Mouse (Mus musculus) thymus, postnatal 10 days (tissue): ENCODE results near the gene Lpin1.

Experiments used
- DNase-seq, 2 experiments: peaks; one replicate each; pipeline ENCODE4 v3.0.0; 2021; ENCODE audit warnings: low spot score in 2 of 2

The Lpin1 gene

DNA sequence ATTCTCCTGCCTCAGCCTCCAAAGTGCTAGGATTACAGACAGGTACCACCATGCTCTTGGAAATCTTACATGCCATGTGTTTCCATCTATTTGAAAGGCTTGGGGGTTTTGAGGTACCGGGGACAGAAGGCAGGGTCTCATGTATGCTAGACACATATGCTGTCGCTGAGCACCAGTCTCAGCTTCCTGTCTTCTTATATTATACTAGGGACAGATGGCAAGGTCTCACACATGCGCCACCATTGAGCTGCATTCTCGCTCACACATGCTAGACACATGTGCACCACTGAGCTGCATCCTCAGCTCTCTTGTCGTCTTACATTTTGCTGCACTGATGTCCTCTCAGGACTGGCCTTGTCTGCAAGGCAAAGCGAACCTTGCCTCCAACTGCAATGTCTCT, 8.7 kb upstream of the Lpin1 start:
- no peak for DNase-seq

DNA sequence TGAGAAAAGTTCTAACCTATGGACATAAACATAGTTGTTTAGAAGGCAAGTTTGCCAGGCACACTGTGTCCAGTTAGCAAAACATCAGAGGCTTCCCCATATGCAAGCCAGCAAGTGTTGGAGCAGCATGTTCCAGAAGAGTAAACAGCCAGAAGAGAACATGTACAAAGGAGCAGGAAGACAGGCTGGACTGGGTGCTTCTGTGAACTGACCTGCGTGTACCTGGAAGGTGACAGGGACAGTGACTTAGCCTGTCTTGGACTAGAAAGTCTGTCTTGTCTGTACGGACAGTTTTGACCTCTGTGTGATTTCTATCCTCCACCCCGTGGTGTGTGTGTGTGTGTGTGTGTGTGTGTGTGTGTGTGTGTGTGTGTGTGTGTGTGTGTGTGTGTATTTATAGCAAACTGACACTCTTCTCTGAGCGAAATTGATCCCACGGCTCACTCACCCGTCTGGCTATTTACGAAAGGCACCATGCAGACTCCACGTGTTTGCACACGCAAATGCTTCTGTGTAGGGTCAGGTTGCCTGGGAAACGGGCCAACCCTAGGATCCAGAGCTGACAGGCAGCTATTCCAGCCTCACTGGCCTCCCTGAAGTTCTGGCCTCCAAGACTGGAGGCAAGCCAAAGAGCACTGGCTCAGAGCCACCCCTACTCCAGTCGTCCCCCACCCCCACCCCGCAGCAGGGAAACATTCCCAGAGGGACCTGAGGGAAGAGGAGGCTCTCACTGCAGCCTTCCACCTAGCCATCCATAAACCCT, 7.9 kb upstream of the Lpin1 start:
- no peak for DNase-seq

DNA sequence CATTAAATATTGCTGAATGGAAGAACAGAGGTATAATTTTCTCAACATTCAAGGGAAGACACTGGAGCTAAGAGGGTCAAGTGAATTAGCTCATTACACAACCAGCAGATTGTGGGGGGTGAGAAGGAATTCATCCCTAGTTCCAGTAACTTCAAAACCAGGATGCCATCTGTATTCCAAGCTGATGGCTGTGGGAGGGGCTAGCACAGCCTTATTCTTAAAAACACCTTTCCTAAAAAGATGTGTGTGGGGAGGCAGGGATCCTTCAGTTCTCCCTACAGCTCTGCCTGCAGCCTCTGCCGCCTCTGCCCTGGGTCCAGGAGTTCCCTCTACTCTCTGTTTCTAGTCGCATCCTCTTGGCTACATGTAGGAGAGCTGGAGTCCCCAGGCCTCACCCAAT, 5.0 kb upstream of the Lpin1 start:
- no peak for DNase-seq

DNA sequence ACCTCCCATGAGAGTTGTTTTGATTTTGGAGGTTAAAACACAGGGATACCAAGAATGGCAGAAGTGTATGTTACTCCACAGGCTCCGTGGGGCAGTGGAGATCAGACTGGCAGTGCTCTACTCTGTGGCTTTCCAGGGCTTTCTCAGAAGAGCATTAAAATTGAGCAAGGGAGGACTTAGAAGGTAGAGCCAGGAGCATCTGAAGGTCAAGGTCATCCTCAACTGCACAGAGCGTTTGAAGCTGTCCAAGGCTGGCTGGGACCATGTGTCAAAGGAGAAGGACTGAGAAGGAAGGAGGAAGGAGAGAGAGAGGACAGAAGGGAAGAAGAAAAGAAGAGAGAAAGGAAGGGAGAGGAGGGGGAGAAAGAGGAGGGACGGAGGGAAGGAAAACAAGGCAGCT, 3.8 kb upstream of the Lpin1 start:
- DNase-seq = no peak

DNA sequence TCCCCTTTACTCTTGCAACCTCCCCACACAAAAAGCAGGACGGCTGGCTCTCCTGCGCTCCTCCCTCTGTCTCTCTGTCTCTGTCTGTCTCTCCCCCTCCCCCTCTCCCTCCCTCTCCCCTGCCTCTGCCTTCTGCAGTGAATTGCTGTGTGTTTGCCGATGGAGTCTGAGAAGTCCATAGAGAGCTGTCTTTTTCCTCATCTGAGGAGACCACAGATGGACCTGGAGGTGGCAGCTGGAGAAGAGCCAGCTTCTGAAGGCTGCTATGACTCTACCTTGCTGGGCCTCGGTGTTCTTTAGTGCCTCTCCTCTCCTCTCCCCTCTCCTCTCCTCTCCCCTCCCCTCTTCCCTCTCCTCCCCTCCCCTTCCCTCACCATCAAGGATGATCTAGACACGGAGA, 5.1 kb downstream of the Lpin1 start:
- no peak for DNase-seq

DNA sequence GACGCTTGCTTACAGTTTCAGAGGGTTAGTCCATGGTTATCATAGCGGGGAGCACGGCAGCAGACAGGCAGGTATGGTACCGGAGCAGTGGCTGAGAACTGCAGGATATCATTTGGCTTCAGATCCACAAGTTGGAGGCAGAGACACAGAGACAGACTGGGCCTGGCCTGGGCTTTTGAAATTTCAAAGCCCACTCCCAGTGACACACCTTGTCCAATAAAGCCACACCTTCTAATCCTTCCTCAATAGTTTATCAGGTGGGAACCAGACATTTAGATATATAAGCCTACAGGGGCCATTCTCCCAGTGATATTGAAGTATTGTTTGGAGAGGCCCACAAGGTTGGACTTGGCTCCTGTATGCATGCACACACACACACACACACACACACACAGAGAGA, 8.5 kb downstream of the Lpin1 start:
- DNase-seq = no peak

DNA sequence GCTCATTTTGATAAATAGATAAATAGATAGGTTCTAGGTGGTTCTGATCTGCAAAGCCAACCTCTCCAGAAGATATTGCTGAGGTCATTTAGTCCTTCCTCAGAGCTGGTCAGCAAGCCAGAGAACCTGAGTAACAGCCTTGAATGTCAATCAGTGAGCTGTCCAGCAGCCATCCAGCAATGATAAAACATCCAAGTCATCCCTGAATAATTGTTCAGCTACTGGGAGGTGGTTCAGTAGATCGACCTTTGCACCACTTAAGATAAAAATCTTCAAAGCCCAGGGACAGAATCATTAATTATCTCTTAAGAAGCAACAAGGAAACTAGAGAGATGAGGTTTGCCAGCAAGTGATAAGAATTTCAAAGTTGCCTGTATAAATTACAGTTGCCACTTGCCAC, 10.4 kb downstream of the Lpin1 start:
- DNase-seq = no peak

DNA sequence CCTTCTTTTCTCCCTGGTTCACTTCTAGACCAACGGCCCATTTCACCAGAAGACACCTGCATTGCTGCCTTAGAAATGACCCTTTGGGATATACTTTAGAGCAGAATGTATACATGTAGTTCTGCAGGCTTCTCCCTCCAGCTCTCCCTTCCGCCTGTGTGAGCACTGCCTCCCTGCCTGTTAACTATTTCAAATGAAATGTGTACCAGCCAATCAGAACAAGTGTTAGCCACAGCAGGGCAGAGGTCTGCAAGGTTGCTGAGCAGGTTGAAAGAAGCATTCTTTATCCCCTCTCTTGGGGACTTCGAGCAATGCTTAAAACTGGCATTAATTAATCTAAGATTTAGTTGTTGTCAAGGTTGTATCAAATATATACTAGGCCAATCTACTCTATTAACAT, 11.4 kb downstream of the Lpin1 start:
- DNase-seq = no peak

DNA sequence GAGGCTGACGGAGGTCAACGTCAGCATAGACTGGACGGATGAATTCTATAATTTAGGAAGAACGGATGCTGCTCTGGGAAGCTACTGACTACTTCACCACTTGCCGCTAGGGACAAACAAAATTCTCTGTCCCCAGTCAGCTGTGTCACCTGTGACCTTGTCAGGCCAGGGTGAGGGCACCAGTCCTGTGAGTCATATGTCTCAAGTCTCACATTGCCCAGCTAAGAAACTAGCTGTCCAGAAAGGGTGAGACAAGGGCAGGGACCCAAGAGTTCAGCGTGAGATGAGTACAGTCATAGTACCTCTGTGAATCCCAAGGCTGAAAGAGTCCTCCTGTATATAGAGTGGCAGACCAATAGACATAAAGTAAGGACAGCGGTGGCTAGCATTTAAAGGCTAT, 17.0 kb downstream of the Lpin1 start:
- no peak for DNase-seq

DNA sequence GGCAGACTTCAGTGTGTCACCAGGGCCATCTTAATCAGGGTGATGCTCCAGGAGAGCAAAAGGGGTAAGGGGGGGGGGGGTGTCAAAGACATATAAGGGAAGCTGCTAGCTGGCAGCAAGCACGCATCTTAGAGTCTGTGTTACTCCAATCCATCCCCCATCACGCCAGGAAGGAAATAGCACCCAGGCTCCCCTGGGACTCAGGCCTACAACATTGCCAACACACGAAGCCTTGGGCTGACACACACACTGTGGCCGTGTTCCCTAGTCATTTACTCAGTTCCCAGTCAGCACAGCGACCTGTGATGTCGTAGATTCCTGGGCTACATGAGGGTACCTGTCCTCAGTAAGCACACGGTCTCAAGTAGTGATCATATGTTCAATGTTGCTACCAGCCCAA, 17.8 kb downstream of the Lpin1 start:
- DNase-seq = no peak

DNA sequence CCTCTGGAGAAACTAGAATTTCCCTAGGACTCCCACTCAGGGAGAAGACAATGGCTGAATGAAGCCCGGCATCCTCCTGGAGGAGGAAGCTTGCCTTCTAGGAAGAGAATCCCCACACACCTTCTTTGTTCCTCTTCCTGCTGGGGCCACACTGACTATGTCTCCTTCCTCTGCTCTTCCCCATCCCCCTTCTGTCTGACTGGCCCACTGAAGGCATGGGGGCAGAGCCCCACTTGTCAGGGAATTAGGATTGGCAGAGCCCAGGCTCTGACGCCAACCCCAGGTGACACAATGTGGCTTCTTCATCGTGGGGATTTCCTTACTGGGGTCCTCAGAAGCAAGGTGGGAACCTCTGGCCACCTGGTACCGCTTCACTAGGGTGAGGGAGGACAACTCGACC, 18.3 kb downstream of the Lpin1 start:
- no peak for DNase-seq

DNA sequence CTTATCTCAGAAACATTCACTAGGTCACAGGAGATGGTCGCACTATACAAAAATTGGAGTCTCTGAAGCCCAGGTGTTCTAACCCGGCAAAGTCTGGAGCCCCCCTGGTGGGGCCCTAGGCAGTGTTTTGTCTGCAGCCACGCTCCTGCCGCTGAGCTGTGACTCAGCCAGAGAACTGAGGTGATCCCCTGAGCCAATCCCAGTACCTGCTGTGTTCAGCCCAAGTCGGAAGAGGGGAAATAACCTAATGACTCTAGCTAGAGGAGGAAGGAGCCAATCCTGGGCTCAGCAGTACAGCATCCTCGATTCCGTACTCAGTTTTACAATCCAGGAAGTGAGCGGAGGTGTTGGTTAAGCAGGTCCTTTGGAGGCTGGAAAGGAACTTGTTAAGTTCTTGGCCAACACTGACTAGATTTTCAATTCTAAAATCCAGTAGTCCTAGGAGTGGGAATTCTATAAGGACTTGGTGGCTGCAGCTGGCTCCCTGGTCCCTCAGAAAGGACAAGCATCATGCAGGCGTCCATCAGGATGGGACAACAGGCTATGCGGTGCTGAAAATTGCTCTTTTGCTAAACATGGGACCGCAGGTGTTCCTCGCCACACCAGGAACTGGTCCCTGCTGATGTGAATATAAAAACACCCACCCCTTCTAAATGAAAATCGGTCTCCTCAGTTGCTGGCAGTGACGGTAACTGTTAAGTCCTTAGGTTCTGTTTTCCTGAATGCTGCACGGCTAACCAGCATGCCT, 19.1 kb downstream of the Lpin1 start:
- DNase-seq = peak; percentile 72 to 85

DNA sequence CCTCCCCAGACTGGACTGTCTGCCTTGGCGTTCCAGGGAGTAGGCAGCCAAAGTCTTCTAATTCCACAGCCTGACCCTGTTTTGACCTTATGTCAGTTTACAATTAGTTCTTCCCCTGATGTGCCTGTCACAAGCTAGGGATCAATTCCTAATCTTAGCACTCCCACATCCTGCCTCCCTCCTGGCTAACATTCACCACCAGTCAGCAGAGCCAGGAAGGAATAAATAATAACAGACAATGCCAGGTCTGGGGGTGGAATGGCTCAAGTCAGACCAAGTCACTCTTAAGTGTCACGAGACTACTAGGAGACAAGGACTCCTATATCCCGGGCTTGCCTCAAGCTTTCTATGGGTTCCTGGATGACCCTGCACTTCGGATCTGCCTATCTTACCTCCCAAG, 20.8 kb downstream of the Lpin1 start:
- no peak for DNase-seq

DNA sequence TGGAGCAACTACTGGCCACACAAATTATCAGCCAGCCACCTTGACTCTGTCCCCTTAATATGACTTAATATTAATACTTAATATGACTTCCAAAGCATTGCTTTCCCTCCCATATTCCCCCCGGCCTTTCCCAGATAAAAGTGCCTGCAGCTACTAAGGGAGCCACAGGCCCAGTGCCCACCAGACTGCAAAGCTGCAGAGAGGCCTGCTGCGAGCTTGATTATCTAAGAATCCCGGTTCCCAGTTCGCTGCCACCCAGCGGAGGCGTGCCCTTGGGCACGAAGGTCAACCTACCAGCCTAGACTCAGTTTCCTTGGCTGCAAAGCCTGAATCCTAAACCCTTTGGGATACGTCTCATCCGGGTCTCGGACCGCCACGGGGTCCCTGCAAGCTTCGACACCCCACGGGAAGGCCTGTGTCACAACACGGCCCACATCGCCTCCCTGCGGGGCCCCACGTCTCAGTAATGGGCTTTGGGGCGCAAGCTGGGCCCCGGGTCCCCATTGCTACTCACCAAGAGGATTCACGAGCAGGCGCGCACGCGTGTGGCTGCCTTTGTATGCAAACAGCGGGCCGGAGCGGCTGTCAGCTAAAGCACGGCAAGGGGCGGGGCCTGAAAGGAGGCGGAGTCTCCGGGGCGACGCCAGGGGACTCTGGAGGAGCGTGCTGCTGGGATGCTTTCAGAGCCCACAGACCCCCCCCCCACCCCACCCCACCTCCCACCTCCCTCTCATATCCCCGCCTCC, 21.4 kb downstream of the Lpin1 start:
- peak; percentile 91 to 96 for DNase-seq

DNA sequence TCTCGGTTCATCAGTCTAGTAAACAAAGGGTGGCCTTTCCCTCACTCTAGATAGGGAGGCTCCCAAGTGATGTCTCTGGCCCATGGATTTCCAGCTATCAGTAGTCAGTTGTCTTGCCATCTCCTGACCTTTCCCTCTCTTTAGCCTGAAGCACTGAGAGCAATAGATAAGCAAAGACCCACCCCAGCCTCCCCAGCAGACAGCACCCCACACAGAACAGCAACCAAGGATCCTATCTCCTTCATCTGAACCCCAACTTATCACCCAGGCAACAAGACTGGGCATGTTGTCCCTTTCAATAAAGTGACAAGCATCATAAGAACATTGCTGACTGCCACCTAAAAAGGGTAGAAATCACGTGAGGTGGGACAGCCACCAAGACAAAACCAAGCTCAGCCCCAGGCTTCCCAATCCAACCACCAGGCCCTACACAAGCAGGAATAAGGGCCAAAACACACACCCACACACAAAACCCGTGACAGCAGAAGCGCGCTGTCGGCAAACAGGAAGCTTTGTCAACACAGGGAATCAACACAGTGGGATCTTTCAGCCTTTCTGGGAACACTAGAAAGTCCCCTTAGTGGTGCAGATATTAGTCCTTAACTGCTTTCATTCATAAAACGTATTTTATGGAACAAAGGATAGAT, 22.2 kb downstream of the Lpin1 start:
- no peak for DNase-seq

DNA sequence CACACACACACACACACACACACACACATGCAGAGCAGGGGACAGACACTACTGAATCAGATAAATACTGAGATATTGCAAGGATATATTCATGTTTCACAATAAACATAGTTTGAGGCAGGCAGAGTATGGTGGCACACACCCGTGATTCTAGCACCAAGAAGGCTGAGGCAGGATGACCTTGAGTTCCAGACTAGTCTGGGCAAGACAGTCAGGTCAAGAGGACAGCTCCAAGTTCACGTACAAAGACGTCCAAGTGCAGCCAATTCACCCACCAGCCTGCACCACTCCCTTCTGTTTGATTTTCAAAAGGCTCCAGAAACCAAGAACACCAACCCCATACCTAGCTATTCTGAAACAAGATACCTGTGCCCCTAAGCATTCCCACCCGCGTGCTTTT, 23.0 kb downstream of the Lpin1 start:
- no peak for DNase-seq

DNA sequence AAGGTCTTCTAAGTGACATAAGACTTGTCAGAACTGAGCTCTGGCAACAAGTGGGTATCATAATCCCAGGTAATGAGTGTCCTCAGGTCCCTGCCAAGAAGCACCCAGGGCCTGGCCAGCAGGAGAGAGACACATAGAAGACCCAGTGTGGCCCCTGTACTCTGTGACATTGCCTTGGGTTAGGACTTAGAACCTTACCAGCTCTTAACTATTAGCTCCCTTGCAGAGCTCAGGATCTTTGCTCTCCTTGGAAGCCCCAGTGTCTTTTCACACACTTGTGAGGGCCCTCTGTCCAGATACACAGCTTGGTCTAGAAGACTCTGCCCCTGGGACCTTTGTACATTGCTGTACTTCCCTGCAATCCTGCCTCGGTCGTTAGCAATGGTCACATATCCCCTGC, 23.7 kb downstream of the Lpin1 start:
- no peak for DNase-seq

DNA sequence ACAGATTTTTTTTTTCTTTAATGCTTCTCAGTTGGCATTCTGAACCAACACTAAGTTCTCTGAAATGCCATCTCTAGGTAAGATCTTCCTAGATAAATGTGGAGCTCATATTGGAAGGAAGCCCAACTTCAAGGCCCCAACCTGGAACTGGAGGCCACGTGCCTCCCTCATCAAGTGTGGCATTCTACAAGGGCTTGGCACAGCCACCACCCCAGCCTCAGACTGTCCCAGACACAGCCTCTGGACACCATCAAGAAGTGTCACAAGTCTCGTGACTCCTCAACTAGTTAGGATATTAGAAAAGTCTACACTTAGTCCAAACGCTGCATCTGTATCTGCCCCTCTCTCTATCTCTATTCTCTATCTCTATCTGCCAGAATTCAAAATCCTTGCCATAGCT, 25.8 kb downstream of the Lpin1 start:
- DNase-seq = no peak

DNA sequence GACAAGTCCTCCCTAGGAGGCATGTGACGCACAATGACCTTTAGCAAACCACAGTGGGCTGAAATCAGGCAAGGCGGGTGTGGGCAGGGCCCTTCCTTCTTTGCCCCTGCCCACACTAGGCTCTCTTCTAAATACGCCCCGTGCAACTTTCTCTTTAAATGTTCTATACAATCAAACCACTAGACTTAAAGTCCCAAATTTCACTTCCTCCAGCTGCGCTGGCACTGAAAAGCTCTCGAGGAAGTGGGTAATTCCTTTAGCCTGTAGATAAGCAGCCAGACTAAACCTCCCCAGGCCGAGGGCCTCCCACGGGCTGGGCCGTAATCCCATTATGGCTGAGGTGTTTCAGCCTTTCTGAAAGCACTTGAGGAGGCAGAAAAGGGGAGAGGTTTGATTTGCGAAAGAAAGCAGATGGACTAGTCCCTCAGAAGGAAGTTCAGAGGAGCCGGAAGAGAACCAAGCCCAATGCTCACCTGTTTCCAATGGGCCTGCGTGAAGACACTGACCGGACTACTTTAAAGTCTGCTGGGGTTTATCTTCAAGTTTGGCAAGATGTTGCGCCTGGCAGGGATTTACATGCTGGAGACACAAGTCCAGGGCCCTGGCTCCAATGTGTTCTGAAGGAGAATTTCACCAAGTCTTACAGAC, 26.6 kb downstream of the Lpin1 start:
- peak in 1 of 2 experiments; percentile 14 for DNase-seq

DNA sequence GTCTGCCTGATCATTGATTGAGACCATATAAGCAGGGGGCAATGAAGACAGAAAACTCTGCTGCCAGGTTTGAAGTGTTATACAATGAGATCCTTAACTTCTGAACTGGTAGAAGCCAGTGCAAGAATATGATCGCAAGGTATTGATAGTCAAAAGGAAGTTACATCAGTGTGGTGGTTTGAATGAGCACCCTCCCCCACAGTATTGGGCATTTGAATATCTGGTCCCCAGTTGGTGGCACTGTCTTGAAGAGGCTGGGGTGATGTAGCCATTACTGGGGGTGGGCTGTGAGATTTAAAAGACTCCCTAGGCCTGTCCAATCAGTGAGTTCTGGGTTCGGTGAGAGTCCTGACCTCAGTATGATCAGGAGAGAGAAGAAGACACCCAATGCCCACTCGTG, 27.5 kb downstream of the Lpin1 start:
- no peak for DNase-seq

DNA sequence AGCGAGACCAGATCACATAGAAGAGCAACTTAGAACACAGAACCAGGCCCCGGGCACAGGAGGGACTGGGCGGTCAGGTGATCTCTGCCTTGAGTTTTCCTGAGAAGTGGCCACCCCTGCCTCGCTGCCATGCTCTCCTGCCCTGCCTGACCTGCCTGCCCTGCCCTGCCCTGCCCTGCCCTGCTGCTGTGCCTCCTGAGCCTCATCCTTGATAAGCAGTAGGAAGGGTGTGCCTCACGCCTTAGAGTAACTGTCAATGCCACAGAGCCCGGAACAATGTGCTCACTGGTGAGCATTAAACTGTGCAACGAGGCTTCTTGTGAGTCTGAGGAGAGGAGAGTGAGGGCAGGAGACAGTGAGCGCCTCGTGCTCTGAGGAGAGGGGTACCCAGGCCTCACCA, 30.5 kb downstream of the Lpin1 start:
- no peak for DNase-seq
